Mouse (Mus musculus) liver, embryonic 14.5 days (tissue): ENCODE data around the gene Pfkp.

Source experiments
- CTCF ChIP-seq: IDR thresholded peaks from 2 replicates; pipeline ENCODE4 v1.5.1; 2016; ENCODE audit warnings: antibody characterized with exemption, low read depth, control low read depth
- EP300 ChIP-seq: IDR thresholded peaks from 2 replicates; pipeline ENCODE4 v1.6.1; 2016; ENCODE audit warnings: antibody characterized with exemption, low read depth

GRCm38 (mm10) chr13:6628261-6628660, 20.3 kb downstream of the Pfkp start:
- TF ChIP-seq CTCF, result no peak
- no peak for TF ChIP-seq EP300
